Mouse (Mus musculus) forebrain, embryonic 13.5 days (tissue): ENCODE measurements around the gene Kitl. TPM values are rescaled to one million over a fixed set of nuclear protein-coding genes. Genes with fewer than 3 reads are reported as not detected.

ENCODE experiments used
- ATAC-seq: fragments of 200-750 bp; cut with Nextera tagmentation; 2 replicates; pipeline ENCODE4 v1.8.0; 2017
- H3K27ac ChIP-seq: fragments of 300-500 bp; sonication (generic); 2 replicates; pipeline ENCODE4 v1.5.1; 2015; ENCODE audit warnings: inconsistent platforms, mild to moderate bottlenecking, moderate library complexity
- H3K27me3 ChIP-seq: fragments of 300-500 bp; sonication (generic); 2 replicates; pipeline ENCODE4 v1.6.1; 2015; ENCODE audit warnings: mild to moderate bottlenecking, inconsistent platforms
- H3K36me3 ChIP-seq: fragments of 300-500 bp; sonication (generic); 2 replicates; pipeline ENCODE4 v1.6.1; 2015; ENCODE audit warnings: mild to moderate bottlenecking, inconsistent platforms; ENCODE audit not compliant: poor library complexity, severe bottlenecking
- H3K4me1 ChIP-seq: fragments of 300-500 bp; sonication (generic); 2 replicates; pipeline ENCODE4 v1.6.1; 2015; ENCODE audit warnings: inconsistent platforms
- H3K4me2 ChIP-seq: fragments of 300-500 bp; sonication (generic); 2 replicates; pipeline ENCODE4 v1.6.1; 2015; ENCODE audit warnings: inconsistent platforms, mild to moderate bottlenecking, moderate library complexity
- H3K4me3 ChIP-seq: fragments of 300-500 bp; sonication (generic); 2 replicates; pipeline ENCODE4 v1.5.1; 2015; ENCODE audit warnings: mild to moderate bottlenecking, inconsistent platforms
- H3K9ac ChIP-seq: fragments of 300-500 bp; sonication (generic); 2 replicates; pipeline ENCODE4 v1.6.1; 2015; ENCODE audit warnings: mild to moderate bottlenecking, inconsistent platforms
- H3K9me3 ChIP-seq: fragments of 300-500 bp; sonication (generic); replicated peaks from 2 replicates; pipeline ENCODE4 v1.6.1; 2016; ENCODE audit warnings: inconsistent platforms
- WGBS: fragments of 180-500 bp; shearing (Covaris S2); methylation state at CpG from one replicate; pipeline ENCODE4 v1.1.7; 2015; 5-methylcytosine and 5-hydroxymethylcytosine counted together
- polyA plus RNA-seq: library from polyadenylated mRNA; unstranded; fragments of >200 nt; fragmentation: Nextera tagmentation; extraction: Ambion mirVana; gene quantifications from 2 replicates; pipeline ENCODE4 v1.2.1, GENCODE M21; 2015

The Kitl gene
- polyA plus RNA-seq, 1 experiment from 2014 or later = 26.6 TPM

DNA sequence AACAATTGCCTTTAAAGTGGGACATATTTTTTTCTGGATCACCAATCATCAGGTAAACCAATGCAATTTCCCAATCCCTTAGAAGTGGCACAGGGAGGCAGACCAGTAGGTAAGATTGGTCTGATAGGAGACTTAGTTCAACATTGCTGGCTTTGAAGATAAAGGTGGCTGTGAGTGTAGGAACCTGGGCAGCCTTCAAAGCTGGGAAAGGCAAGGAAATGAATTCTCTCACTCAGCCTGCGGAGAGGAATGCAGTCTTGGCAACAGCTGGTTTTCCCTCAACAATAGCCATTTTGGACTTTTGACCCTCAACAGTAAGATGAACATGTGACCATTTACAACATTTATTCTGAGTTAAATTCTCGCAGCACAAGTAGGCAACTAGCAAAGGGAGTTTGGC, 1.3 kb upstream of the Kitl start:
- Histone ChIP-seq H3K27ac (no peak overlapping the region), H3K36me3 (no peaks in the 10 kb centered on the region), H3K4me1 (peaks cover 28% of the 10 kb centered on the region), H3K9me3 (no peaks in the 10 kb centered on the region), H3K9ac (no peak overlapping the region), H3K4me2 (no peak overlapping the region), H3K27me3 (peaks cover 28% of the 10 kb centered on the region), H3K4me3 (no peak overlapping the region)
- WGBS = 47% methylated on average over 2 of the region's 2 CpGs
- ATAC-seq = no peak

DNA sequence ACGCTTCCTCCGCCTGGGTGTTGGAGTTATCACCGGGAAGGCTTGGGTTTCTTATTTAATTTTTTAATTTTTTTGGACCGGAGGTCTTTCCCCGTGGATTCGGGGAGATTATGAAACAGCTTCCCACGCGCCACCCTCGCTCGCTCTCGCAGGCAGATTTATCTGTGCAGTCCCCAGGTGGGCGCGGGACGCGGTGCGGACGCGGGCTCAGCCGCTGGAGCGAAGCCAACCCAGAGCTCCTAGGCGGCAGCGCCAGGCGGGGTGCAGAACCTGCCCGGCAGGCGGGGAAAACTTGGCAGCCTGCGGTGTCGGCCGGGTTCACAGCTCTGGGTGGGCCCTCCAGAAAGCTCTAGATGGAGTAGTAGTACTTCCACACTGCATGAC, 888 bp downstream of the Kitl start:
- H3K4me3 ChIP-seq = peak overlapping the region; percentile 72
- no peak overlapping the region for H3K27ac ChIP-seq
- H3K36me3 ChIP-seq = no peaks in the 10 kb centered on the region
- WGBS = under 1% methylated on average over 28 of the region's 28 CpGs
- peaks cover 28% of the 10 kb centered on the region for H3K27me3 ChIP-seq
- H3K9ac ChIP-seq = peak overlapping the region; percentile 78
- H3K4me2 ChIP-seq = peak overlapping the region; percentile 99
- peak; percentile 55 for ATAC-seq
- peaks cover 37% of the 10 kb centered on the region for H3K4me1 ChIP-seq
- no peaks in the 10 kb centered on the region for H3K9me3 ChIP-seq

DNA sequence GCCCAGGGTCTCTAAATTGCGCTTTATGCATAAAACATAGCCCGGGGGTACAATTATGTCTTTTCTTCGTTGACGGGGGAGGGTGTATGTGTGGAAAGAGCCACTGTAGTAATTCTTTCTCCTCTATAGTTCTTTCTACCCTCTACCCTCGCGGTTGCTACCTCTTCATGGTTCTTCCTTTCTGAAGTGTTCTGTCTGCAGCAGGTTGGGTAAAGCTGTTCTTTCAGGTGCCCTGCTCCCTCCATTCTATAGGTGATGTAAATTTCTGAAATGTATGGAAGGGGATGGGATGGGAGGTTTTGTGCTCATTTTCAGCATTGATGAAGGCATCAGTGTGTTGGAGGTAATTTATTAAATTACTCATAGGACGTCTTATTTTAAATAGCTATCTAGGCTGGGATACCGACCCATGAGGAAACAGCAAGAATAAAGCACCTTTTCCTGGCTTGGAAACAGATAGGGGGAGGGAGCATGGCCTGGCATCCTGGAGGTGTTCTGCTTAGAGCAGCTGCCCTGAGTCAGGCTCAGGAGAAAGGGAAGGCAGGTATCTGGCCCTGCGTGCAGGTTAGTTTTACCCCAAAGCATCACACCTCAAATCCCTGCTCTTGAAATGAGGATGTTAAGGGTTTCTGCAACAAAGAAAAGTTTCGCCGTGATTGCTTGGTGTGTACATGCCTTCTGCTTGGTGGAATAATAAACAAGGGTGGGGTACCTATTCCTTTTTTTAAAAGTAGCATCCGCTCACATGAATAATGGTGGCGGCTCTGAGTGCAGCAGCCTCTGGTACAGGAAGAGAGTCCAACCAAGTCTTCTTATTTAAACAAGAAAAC, 1.7 kb downstream of the Kitl start:
- 15% methylated on average over 13 of the region's 13 CpGs for WGBS
- peak overlapping the region; percentile 53 for H3K9ac ChIP-seq
- no peaks in the 10 kb centered on the region for H3K9me3 ChIP-seq
- ATAC-seq = no peak
- H3K27ac ChIP-seq = no peak overlapping the region
- peaks cover 46% of the 10 kb centered on the region for H3K4me1 ChIP-seq
- H3K36me3 ChIP-seq = no peaks in the 10 kb centered on the region
- H3K4me3 ChIP-seq = peak overlapping the region; percentile 72
- peak overlapping the region; percentile 99 for H3K4me2 ChIP-seq
- H3K27me3 ChIP-seq = peaks cover 28% of the 10 kb centered on the region

DNA sequence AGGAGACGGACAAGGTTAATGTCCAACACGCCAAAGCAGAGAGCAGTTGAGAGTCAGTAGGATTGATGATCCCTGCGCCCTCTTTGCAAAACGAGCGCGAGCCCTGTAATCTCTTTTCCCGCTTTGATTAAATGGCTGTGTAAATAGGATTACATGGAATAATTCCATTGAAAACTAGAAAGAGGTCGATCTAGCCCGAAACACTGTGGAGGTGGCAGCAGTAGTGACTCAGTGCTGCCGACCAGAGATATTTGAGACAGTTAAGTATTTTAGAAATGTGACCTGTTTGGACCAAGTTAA, 2.3 kb downstream of the Kitl start:
- Histone ChIP-seq H3K9me3 (no peaks in the 10 kb centered on the region), H3K4me3 (peak overlapping the region; percentile 72), H3K27me3 (peaks cover 27% of the 10 kb centered on the region), H3K9ac (peak overlapping the region; percentile 53), H3K27ac (no peak overlapping the region), H3K4me2 (peak overlapping the region; percentile 99), H3K36me3 (no peaks in the 10 kb centered on the region), H3K4me1 (peaks cover 51% of the 10 kb centered on the region)
- ATAC-seq = no peak
- 2% methylated on average over 10 of the region's 10 CpGs for whole genome bisulfite sequencing

DNA sequence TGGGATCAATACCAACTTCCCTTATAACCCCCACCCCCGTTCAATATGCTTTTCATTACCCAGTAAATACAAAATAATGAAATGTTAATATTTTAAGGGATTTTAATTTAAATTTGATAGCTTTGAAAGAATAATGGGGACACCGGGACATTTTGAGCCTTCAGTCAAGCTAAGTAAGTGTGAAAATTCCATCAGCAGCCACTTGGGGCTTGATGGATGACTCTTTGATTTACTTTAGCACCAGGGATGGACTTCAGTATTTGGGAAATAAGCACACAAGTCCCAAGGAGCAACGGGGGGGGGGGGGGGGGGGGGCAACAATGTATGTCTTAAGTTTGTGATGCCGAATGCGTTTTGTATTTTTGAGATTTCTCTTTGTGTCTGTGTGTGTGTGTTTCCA, 3.1 kb downstream of the Kitl start:
- Histone ChIP-seq H3K9me3 (no peaks in the 10 kb centered on the region), H3K4me3 (peak overlapping the region; percentile 72), H3K4me1 (peaks cover 56% of the 10 kb centered on the region), H3K27ac (no peak overlapping the region), H3K4me2 (peak overlapping the region; percentile 99), H3K27me3 (peaks cover 28% of the 10 kb centered on the region), H3K9ac (no peak overlapping the region), H3K36me3 (no peaks in the 10 kb centered on the region)
- 44% methylated on average over 5 of the region's 5 CpGs for WGBS
- no peak for ATAC-seq

DNA sequence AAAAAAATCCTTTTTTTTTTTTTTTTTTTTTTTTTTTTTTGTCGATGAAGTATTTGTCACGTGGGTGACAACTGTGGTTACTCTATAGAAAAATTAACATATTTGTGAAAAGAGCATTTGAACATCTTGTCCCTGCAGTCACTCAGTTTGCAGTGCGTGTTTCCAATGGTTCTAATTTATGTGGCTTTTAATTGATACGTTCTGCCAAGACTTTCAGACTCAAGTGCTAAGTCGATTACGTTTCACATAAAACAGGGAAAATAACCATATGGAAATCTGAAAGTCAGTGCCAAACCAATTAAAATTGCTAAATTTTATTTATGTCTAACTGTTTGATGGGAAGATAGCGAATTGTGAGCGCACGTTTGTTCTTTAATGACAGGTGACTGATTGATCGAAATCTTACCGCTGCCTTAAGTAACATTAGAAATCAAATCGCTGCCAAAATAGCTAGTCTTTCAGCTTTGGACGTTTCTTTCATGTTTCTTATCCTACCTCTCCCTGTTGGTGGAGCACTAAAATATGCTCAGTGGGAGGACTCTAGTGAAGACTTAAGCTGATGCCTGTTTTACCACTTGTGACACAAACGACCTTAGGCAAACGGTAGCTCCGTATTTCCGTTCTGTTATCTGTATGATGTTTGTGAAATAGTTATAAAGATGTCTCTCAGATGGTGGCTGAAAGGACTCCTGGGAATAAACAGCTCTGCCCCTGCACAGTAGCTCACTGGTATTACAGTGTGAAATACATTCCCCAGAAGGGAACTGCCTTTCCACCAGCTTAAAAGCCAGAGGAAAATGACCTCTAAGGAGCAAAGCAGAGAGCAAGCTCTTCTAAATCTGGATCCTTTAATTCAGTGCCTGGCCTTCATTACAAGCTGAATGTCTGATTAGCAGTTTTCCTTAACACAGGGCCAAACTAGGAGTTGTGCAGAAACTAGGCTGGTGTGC, 4.1 kb downstream of the Kitl start:
- no peak overlapping the region for H3K27ac ChIP-seq
- WGBS = 50% methylated on average over 17 of the region's 17 CpGs
- H3K36me3 ChIP-seq = no peaks in the 10 kb centered on the region
- peak overlapping the region; percentile 24 for H3K4me2 ChIP-seq
- ATAC-seq = peak; percentile 20; the same call in 1 of the 2 replicates
- no peak overlapping the region for H3K4me3 ChIP-seq
- no peaks in the 10 kb centered on the region for H3K9me3 ChIP-seq
- H3K9ac ChIP-seq = no peak overlapping the region
- H3K4me1 ChIP-seq = peaks cover 56% of the 10 kb centered on the region
- H3K27me3 ChIP-seq = peaks cover 19% of the 10 kb centered on the region

DNA sequence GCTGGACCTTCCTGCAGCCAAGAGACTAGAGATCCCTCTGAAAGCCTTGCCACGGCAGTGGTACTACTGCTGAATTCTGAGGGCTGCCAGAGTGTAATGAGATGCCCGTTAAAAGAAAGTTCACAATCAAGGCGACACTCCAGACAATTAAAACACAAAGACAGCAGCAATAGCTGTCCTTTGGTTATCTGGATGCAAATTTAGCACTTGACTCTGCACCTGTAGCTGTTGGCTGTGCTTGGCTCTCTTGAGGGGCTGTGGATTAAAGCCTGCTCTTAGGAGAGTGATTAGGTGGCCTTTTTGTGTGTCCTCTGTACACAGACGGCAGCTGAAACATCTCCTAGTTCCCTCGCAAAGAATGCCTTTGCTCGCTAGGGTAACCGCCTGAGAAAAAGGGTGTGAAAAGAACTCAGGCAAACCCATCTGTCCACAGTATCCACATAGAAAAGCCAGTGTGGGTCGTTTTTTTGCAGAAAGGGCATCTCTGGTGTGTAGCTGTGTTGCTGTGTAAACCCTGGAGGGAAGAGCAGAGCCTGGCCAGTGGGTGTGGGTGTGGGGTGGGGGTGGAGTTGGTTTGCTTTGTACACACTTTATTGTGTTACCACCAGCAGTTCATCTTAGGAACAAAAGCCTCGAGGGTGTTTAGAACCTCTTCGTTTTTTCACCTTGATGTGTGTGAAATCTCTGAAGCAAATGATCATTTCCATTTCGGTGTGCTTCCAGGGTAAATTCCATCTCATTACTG, 6.8 kb downstream of the Kitl start:
- peak overlapping the region; percentile 29 for H3K4me2 ChIP-seq
- H3K36me3 ChIP-seq = no peaks in the 10 kb centered on the region
- H3K27me3 ChIP-seq = peaks cover 14% of the 10 kb centered on the region
- H3K4me1 ChIP-seq = peaks cover 47% of the 10 kb centered on the region
- H3K27ac ChIP-seq = peak overlapping the region; percentile 61
- no peak overlapping the region for H3K9ac ChIP-seq
- H3K4me3 ChIP-seq = no peak overlapping the region
- ATAC-seq = peak; percentile 72
- peaks cover 7% of the 10 kb centered on the region for H3K9me3 ChIP-seq
- WGBS = 10% methylated on average over 11 of the region's 11 CpGs

DNA sequence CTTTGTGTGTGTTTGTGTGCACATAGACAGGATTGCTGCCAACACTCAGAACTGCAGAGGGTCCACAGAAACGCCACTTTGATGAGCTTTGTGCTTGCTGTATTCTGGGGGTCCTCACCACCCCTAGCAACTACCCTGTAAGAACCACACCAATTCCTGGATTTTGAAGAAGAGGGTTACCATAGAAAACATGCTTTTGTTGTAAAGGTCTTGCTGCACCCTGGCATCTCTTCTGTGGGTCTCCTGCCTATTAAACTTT, 7.3 kb downstream of the Kitl start:
- Histone ChIP-seq H3K4me1 (peaks cover 43% of the 10 kb centered on the region), H3K9me3 (peaks cover 7% of the 10 kb centered on the region), H3K27me3 (peaks cover 9% of the 10 kb centered on the region; the same call in 1 of the 2 replicates), H3K27ac (peak overlapping the region; percentile 61), H3K4me2 (0 out of 2 replicates have a peak overlapping the region, but pooled peaks have one; percentile 29), H3K9ac (no peak overlapping the region), H3K36me3 (no peaks in the 10 kb centered on the region), H3K4me3 (no peak overlapping the region)
- WGBS = 10% methylated on average over 1 of the region's 1 CpGs
- no peak for ATAC-seq

DNA sequence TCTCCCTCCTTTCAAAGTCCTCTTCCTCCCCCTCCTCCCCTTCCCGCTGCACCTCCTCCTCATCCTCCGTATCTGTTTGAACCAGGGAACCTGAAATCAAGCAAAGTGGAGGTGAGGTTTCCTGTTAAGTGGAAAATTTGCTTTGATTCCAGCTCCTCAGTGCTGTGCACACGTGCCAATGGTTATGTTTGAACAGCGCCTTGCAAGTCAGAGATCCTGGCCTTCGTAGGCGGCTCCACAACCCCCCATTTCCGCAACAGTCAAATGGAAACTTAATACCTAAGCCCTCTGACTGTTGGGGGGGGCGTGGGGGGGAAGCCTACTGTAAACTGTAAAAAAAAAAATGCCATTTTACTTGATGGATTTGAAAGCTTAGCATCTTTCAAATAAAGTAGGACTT, 10.2 kb downstream of the Kitl start:
- H3K9ac ChIP-seq = no peak overlapping the region
- ATAC-seq = no peak
- H3K27ac ChIP-seq = no peak overlapping the region
- 0 out of 2 replicates have a peak, but pooled peaks cover 4% of the 10 kb centered on the region for H3K27me3 ChIP-seq
- no peaks in the 10 kb centered on the region for H3K36me3 ChIP-seq
- H3K4me1 ChIP-seq = peaks cover 24% of the 10 kb centered on the region
- WGBS = 77% methylated on average over 8 of the region's 8 CpGs
- H3K9me3 ChIP-seq = peaks cover 7% of the 10 kb centered on the region
- H3K4me2 ChIP-seq = no peak overlapping the region
- H3K4me3 ChIP-seq = no peak overlapping the region

DNA sequence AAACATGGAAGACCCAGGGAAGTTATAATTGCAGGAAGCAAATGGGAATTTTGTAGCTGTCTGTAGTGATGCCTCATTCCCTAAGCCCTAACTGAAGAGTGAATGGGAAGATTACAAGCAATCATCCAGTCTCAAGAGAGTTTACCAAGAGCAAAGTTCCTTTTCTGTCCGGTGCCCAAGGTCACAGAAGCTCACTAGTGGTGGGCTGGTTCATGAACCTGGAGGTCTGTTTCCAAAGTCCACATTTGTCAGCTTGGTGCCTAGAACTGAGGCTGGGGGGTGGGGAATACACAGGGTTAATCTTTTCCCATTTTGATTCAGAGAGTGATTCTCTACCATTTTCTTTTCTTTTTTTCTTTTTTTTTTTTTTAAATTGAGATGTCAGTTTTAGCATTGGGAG, 11.3 kb downstream of the Kitl start:
- no peak for ATAC-seq
- Histone ChIP-seq H3K4me1 (peaks cover 27% of the 10 kb centered on the region), H3K27ac (no peak overlapping the region), H3K36me3 (no peaks in the 10 kb centered on the region), H3K4me3 (no peak overlapping the region), H3K9me3 (peaks cover 7% of the 10 kb centered on the region), H3K4me2 (no peak overlapping the region), H3K27me3 (0 out of 2 replicates have a peak, but pooled peaks cover 4% of the 10 kb centered on the region), H3K9ac (no peak overlapping the region)
- 89% methylated on average over 1 of the region's 1 CpGs for WGBS

DNA sequence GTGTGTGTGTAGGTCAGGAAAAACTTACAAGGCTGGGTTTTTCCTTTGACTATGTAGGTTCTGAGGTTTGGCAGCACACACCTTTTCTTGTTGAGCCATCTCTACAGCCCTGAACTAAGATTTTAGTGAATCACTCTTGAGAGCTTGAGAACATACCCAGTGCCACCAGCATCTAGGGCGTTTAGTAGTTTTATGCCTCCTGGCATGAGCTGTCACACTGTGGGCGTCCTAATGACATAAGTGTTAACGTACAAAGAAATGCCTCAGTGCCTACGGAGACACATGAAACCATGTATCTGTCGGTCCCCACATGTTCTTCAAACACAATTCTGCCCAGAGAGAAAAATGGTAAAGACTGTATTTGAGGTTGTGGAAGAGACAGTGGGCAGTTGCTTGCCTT, 15.0 kb downstream of the Kitl start:
- H3K9me3 ChIP-seq = peaks cover 7% of the 10 kb centered on the region
- no peak overlapping the region for H3K9ac ChIP-seq
- H3K27ac ChIP-seq = no peak overlapping the region
- no peaks in the 10 kb centered on the region for H3K36me3 ChIP-seq
- H3K27me3 ChIP-seq = 0 out of 2 replicates have a peak, but pooled peaks cover 3% of the 10 kb centered on the region
- no peak overlapping the region for H3K4me2 ChIP-seq
- no peak for ATAC-seq
- WGBS = 72% methylated on average over 5 of the region's 5 CpGs
- no peak overlapping the region for H3K4me3 ChIP-seq
- H3K4me1 ChIP-seq = peaks cover 17% of the 10 kb centered on the region
